Mouse (Mus musculus) ES-Bruce4 (cell line): ENCODE measurements at regions not wholly inside any gene's neighbourhood (a gene's known extent, or its start where the extent isn't known, plus 50 kb on each side); places are given as distances from the start of the nearest gene placed in this dataset.

Source experiments
- H3K27ac ChIP-seq: 2 replicates; pipeline ENCODE4 v1.5.1; 2012; ENCODE audit warnings: low read length, inconsistent platforms; ENCODE audit not compliant: insufficient read depth
- H3K27me3 ChIP-seq: 2 replicates; pipeline ENCODE4 v1.6.1; 2012; ENCODE audit warnings: mild to moderate bottlenecking, low read length, inconsistent platforms; ENCODE audit not compliant: control insufficient read depth, poor library complexity, insufficient read depth, severe bottlenecking
- H3K36me3 ChIP-seq: 2 replicates; pipeline ENCODE4 v1.6.1; 2012; ENCODE audit warnings: inconsistent platforms, mild to moderate bottlenecking, low read length, moderate library complexity; ENCODE audit not compliant: control insufficient read depth, poor library complexity, insufficient read depth, severe bottlenecking
- H3K4me1 ChIP-seq: one replicate; pipeline ENCODE4 v1.8.1; 2011; ENCODE audit warnings: low read length; ENCODE audit not compliant: control insufficient read depth, insufficient read depth
- H3K4me3 ChIP-seq: 2 replicates; pipeline ENCODE4 v1.5.1; 2011; ENCODE audit warnings: low read depth, mild to moderate bottlenecking, low read length
- H3K9ac ChIP-seq: 2 replicates; pipeline ENCODE4 v1.6.1; 2012; ENCODE audit warnings: low read depth, mild to moderate bottlenecking, inconsistent platforms; ENCODE audit not compliant: poor library complexity, severe bottlenecking
- H3K9me3 ChIP-seq: replicated peaks from 2 replicates; pipeline ENCODE4 v1.6.1; 2012; ENCODE audit warnings: mild to moderate bottlenecking, low read length, inconsistent platforms; ENCODE audit not compliant: control insufficient read depth, poor library complexity, insufficient read depth, severe bottlenecking
- CTCF ChIP-seq: IDR thresholded peaks from one replicate; pipeline ENCODE4 v1.8.1; 2011; ENCODE audit warnings: low read depth, low read length
- EP300 ChIP-seq: IDR thresholded peaks from 2 replicates; pipeline ENCODE4 v1.6.1; 2011; ENCODE audit warnings: low read depth, low read length; ENCODE audit not compliant: insufficient read depth
- POLR2A ChIP-seq: IDR thresholded peaks from one replicate; pipeline ENCODE4 v1.8.1; 2011; ENCODE audit warnings: low read length; ENCODE audit not compliant: insufficient read depth

GRCm38 (mm10) chr7:124759084-124759483 lies 685.4 kb upstream of the Kdm8 start:
- no peak overlapping the region for H3K27ac ChIP-seq
- no peaks in the 10 kb centered on the region for H3K27me3 ChIP-seq
- no peaks in the 10 kb centered on the region for H3K9me3 ChIP-seq
- no peak overlapping the region for H3K9ac ChIP-seq
- no peak for TF ChIP-seq CTCF
- no peak for TF ChIP-seq POLR2A
- no peak for TF ChIP-seq EP300
- H3K4me1 ChIP-seq, result no peaks in the 10 kb centered on the region
- no peaks in the 10 kb centered on the region for H3K36me3 ChIP-seq
- no peak overlapping the region for H3K4me3 ChIP-seq

GRCm38 (mm10) chr7:124777822-124778221 lies 666.7 kb upstream of the Kdm8 start:
- Histone ChIP-seq H3K36me3 (no peaks in the 10 kb centered on the region), H3K27ac (no peak overlapping the region), H3K27me3 (no peaks in the 10 kb centered on the region), H3K9ac (no peak overlapping the region), H3K9me3 (no peaks in the 10 kb centered on the region), H3K4me3 (no peak overlapping the region), H3K4me1 (no peaks in the 10 kb centered on the region)
- TF ChIP-seq CTCF, result no peak
- TF ChIP-seq POLR2A, result no peak
- TF ChIP-seq EP300, result no peak

GRCm38 (mm10) chr7:124782816-124783215 lies 661.7 kb upstream of the Kdm8 start:
- H3K27me3 ChIP-seq, result no peaks in the 10 kb centered on the region
- H3K4me3 ChIP-seq, result no peak overlapping the region
- H3K9me3 ChIP-seq, result no peaks in the 10 kb centered on the region
- H3K4me1 ChIP-seq, result no peaks in the 10 kb centered on the region
- H3K36me3 ChIP-seq, result no peaks in the 10 kb centered on the region
- TF ChIP-seq POLR2A, result no peak
- no peak overlapping the region for H3K27ac ChIP-seq
- no peak overlapping the region for H3K9ac ChIP-seq

GRCm38 (mm10) chr7:124784995-124785394 lies 659.5 kb upstream of the Kdm8 start:
- Histone ChIP-seq H3K9ac (no peak overlapping the region), H3K4me3 (no peak overlapping the region), H3K4me1 (no peaks in the 10 kb centered on the region), H3K36me3 (no peaks in the 10 kb centered on the region), H3K9me3 (no peaks in the 10 kb centered on the region), H3K27ac (no peak overlapping the region), H3K27me3 (no peaks in the 10 kb centered on the region)
- TF ChIP-seq EP300 (no peak), POLR2A (no peak), CTCF (no peak)

- Histone ChIP-seq H3K9me3 (no peaks in the 10 kb centered on the region), H3K4me3 (no peak overlapping the region), H3K36me3 (no peaks in the 10 kb centered on the region), H3K27ac (no peak overlapping the region), H3K27me3 (no peaks in the 10 kb centered on the region), H3K9ac (no peak overlapping the region), H3K4me1 (no peaks in the 10 kb centered on the region)
- TF ChIP-seq CTCF (no peak), POLR2A (no peak), EP300 (no peak)
Measured at GRCm38 (mm10) chr7:124785896-124786295, 658.6 kb upstream of the Kdm8 start.

GRCm38 (mm10) chr7:124788781-124789180 lies 655.7 kb upstream of the Kdm8 start:
- Histone ChIP-seq H3K27ac (no peak overlapping the region), H3K36me3 (no peaks in the 10 kb centered on the region), H3K9ac (no peak overlapping the region), H3K27me3 (no peaks in the 10 kb centered on the region), H3K4me1 (no peaks in the 10 kb centered on the region), H3K9me3 (no peaks in the 10 kb centered on the region), H3K4me3 (no peak overlapping the region)
- TF ChIP-seq EP300, result no peak
- no peak for TF ChIP-seq CTCF

GRCm38 (mm10) chr7:124803101-124803500 lies 641.4 kb upstream of the Kdm8 start:
- H3K4me3 ChIP-seq, result no peak overlapping the region

More at GRCm38 (mm10) chr7:124803101-124803500, 641.4 kb upstream of the Kdm8 start:
- no peak for TF ChIP-seq EP300
- TF ChIP-seq POLR2A, result no peak
- Histone ChIP-seq H3K9me3 (peaks cover 3% of the 10 kb centered on the region; the same call in 1 of the 2 replicates), H3K27me3 (no peaks in the 10 kb centered on the region), H3K27ac (no peak overlapping the region), H3K9ac (no peak overlapping the region), H3K36me3 (no peaks in the 10 kb centered on the region), H3K4me1 (no peaks in the 10 kb centered on the region)
